Mouse (Mus musculus): ENCODE data around the gene Nfkbib.

DNA sequence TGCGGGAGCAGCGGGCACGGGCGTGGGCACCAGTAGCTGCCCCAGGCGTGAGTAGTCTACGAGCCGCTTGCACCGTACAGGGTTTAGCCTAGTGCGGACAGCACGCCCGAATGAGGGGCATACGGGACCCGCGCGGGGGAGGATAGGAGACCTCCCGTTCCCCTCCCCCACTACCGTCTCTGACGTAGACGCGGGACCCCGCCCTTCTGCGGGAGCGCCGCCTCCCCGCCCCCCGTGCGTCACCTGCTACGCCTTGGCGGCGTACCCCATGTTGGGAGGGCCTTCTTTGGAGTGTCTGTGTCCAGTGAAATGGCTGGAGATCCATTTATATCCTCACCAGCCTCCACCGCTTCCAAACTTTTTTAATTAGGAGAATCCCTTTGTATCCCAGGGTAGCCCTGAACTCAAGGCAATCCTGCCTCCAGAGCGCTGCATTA lies 41.7 kb upstream of the Nfkbib start:
- TF ChIP-seq ZMIZ1 (IDR thresholded peaks at IDR 0.05; ENCODE audit: low read depth, low read length) (peak; percentile 73), ELF1 (IDR thresholded peaks at IDR 0.05; ENCODE audit: low read depth, low read length) (0 out of 2 replicates have a peak, but pooled peaks have one; percentile 34), MXI1 (IDR thresholded peaks at IDR 0.05; ENCODE audit: low read depth, low read length) (no peak), ZKSCAN1 (IDR thresholded peaks at IDR 0.05; ENCODE audit: borderline replicate concordance, low read depth, low read length) (no peak), CTCF (conservative IDR thresholded peaks at IDR 0.05 in 1 of 2, IDR thresholded peaks at IDR 0.05 in 1 of 2; ENCODE audit: low read depth in 2 of 2, low read length in 2 of 2) (0 out of 4 replicates have a peak, but pooled peaks of 1 of the 2 experiments have one; percentile 0), POLR2A (IDR thresholded peaks at IDR 0.05; ENCODE audit: low read depth, low read length) (peak; percentile 78), TCF12 (IDR thresholded peaks at IDR 0.05; ENCODE audit: low read depth, low read length) (no peak; the same call in 1 of the 2 replicates), USF1 (IDR thresholded peaks at IDR 0.05; ENCODE audit: low read depth, low read length) (peak; percentile 4; the same call in 1 of the 2 replicates), RAD21 (IDR thresholded peaks at IDR 0.05; ENCODE audit: low read depth, low read length) (no peak; the same call in 1 of the 2 replicates), SIN3A (IDR thresholded peaks at IDR 0.05; ENCODE audit: low read length) (peak; percentile 31; the same call in 1 of the 2 replicates), NRF1 (IDR thresholded peaks at IDR 0.05; ENCODE audit: low read depth, low read length) (no peak), MAX (IDR thresholded peaks at IDR 0.05; ENCODE audit: low read length) (no peak)
